Comparison of ENCODE assay signal across 9 mouse cellular contexts in the genomic region with DNA sequence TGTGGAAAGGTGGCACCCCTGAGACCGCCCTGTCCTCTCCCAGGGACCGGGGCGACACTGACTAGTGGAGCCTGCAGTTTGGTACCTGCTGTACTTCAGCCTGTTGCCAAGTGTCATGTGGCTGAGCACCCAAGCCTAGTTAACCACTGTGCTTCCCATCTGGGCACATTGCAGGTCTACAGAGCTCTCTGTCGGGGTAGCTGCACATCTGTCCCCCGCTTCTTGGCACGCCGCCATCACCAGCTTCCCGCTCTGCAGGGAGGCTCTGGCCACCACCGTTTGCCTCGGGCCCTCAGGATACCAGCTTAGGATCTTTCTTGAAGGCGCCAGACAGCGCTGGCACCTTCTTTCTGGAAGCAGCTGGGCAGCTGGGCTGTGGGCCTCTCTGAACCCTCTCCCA. TPM values are rescaled to one million over a fixed set of nuclear protein-coding genes. Genes with fewer than 3 reads are reported as not detected.
DNase-seq lines count a peak whose midpoint lies in the region; ATAC-seq and TF ChIP-seq lines count a peak whose summit lies in the region.
"Had no signal": no experiment of that assay in that cellular context is flagged by ENCODE, and none has a peak within 500 bp of the region (broad histone marks: within the 10 kb centered on the region; RNA-seq: fewer than 3 reads in every experiment).

No protein-coding gene starts in this region.

- peak; percentile 38 to 52 for DNase-seq in adrenal gland, postnatal 36 days
- no peak for DNase-seq in adrenal gland, adult 18-20 months (ENCODE audit: low spot score in 2 of 2)
- no peak for DNase-seq in layer of hippocampus, adult 2 months (ENCODE audit: low spot score in 2 of 2)
- DNase-seq in layer of hippocampus, adult 9-10 months (ENCODE audit: low spot score), result no peak
- DNase-seq in hindbrain, postnatal 0 days (ENCODE audit: low spot score), result peak; percentile 42
- no peak for DNase-seq in spleen, postnatal 14 days (ENCODE audit: low spot score in 2 of 2)
- DNase-seq in thymus, postnatal 14 days, result no peak
- DNase-seq: cerebellum, adult 18-20 months had no signal

- peak overlapping the region; percentile 18; the same call in 1 of the 2 replicates for H3K27ac ChIP-seq in layer of hippocampus, adult 2 months
- H3K27ac ChIP-seq in embryonic facial prominence, embryonic 12.5 days, result 0 out of 2 replicates have a peak overlapping the region, but pooled peaks have one; percentile 30
- H3K27ac ChIP-seq in hindbrain, postnatal 0 days, result peak overlapping the region; percentile 15; the same call in 1 of the 2 replicates

- peaks cover 31% of the 10 kb centered on the region for H3K36me3 ChIP-seq in embryonic facial prominence, embryonic 12.5 days
- H3K36me3 ChIP-seq in hindbrain, postnatal 0 days (ENCODE audit: insufficient read depth, low read length), result no peaks in the 10 kb centered on the region

- 0 out of 2 replicates have a peak, but pooled peaks have one; percentile 2 for TF ChIP-seq CTCF in layer of hippocampus, adult 2 months (conservative IDR thresholded peaks at IDR 0.05)
- TF ChIP-seq CTCF in hindbrain, postnatal 0 days (IDR thresholded peaks at IDR 0.05; ENCODE audit: low read depth), result no peak

- H3K9ac ChIP-seq in embryonic facial prominence, embryonic 12.5 days, result no peak overlapping the region
- H3K9ac ChIP-seq in hindbrain, postnatal 0 days (replicated peaks; ENCODE audit: low read length), result no peak overlapping the region

- 0 out of 2 replicates have a peak, but pooled peaks cover 6% of the 10 kb centered on the region for H3K27me3 ChIP-seq in embryonic facial prominence, embryonic 12.5 days
- H3K27me3 ChIP-seq in hindbrain, postnatal 0 days (ENCODE audit: insufficient read depth, low read length), result no peaks in the 10 kb centered on the region

- WGBS in embryonic facial prominence, embryonic 12.5 days, result 67% methylated on average over 12 of the region's 12 CpGs
- WGBS in hindbrain, postnatal 0 days, result 36% methylated on average over 12 of the region's 12 CpGs

- peak overlapping the region; percentile 24 for H3K4me2 ChIP-seq in embryonic facial prominence, embryonic 12.5 days (replicated peaks)
- H3K4me2 ChIP-seq in hindbrain, postnatal 0 days (ENCODE audit: low read depth, low read length), result 0 out of 2 replicates have a peak overlapping the region, but pooled peaks have one; percentile 6

- H3K4me3 ChIP-seq in layer of hippocampus, adult 2 months, result no peak overlapping the region
- H3K4me3 ChIP-seq in embryonic facial prominence, embryonic 12.5 days, result no peak overlapping the region
- no peak overlapping the region for H3K4me3 ChIP-seq in hindbrain, postnatal 0 days (ENCODE audit: low read length)

- H3K9me3 ChIP-seq in embryonic facial prominence, embryonic 12.5 days, result no peaks in the 10 kb centered on the region
- H3K9me3 ChIP-seq in hindbrain, postnatal 0 days (ENCODE audit: low read length), result no peaks in the 10 kb centered on the region

- peaks cover 55% of the 10 kb centered on the region for H3K4me1 ChIP-seq in embryonic facial prominence, embryonic 12.5 days
- peaks cover 42% of the 10 kb centered on the region; the same call in 1 of the 2 replicates for H3K4me1 ChIP-seq in hindbrain, postnatal 0 days (ENCODE audit: insufficient read depth, low read length)

- no peak for ATAC-seq in embryonic facial prominence, embryonic 12.5 days (ENCODE audit: insufficient number of reproducible peaks, insufficient read depth, low FRiP score, low TSS enrichment)
- ATAC-seq in hindbrain, postnatal 0 days, result no peak

RNA-seq across cellular contexts. Expression of a gene that starts 6.2 kb away (rescaled TPM):
- 10 to 100 TPM; 25.9 to 30.2 TPM for total RNA-seq in adrenal gland, postnatal 36 days (2021)
- total RNA-seq in adrenal gland, adult 18-20 months (2021), result 10 to 100 TPM; 23.9 to 24.1 TPM
- total RNA-seq in layer of hippocampus, adult 2 months (2021), result 100 to 1,000 TPM; 146 to 158 TPM
- 10.6 and 12.3 TPM in 2 replicates for polyA plus RNA-seq in embryonic facial prominence, embryonic 12.5 days (2016; fragmentation: Nextera tagmentation; extraction: Ambion mirVana)
- 37.5 and 48.3 TPM in 2 replicates for total RNA-seq in hindbrain, postnatal 0 days (2014; rRNA removed)
- 12.3 and 13.4 TPM in 2 replicates for polyA plus RNA-seq in hindbrain, postnatal 0 days (2015; fragmentation: Nextera tagmentation; extraction: Ambion mirVana)

RNA-seq across cellular contexts. Expression of a gene that starts 57.2 kb away (rescaled TPM):
- total RNA-seq in adrenal gland, postnatal 36 days (2021), result 1 to 10 TPM in 1 of 2 experiments, under 1 TPM in 1; 0.53 to 1.2 TPM
- 1 to 10 TPM in 1 of 2 experiments, under 1 TPM in 1; 0.70 to 1.6 TPM for total RNA-seq in adrenal gland, adult 18-20 months (2021)
- under 1 TPM; 0.31 to 0.91 TPM for total RNA-seq in layer of hippocampus, adult 2 months (2021)
- polyA plus RNA-seq in embryonic facial prominence, embryonic 12.5 days (2016; fragmentation: Nextera tagmentation; extraction: Ambion mirVana), result 0.70 and 1.7 TPM in 2 replicates
- total RNA-seq in hindbrain, postnatal 0 days (2014; rRNA removed), result 1.2 and 3.3 TPM in 2 replicates
- 1.6 and 2.0 TPM in 2 replicates for polyA plus RNA-seq in hindbrain, postnatal 0 days (2015; fragmentation: Nextera tagmentation; extraction: Ambion mirVana)

Comparison
In these comparisons a context has a peak if more than half of its experiments do, and no peak if none do; other contexts are left out.
1. DNase-seq: peak in adrenal gland, postnatal 36 days (2 of 2) and hindbrain, postnatal 0 days (single experiment); none in adrenal gland, adult 18-20 months (0 of 2), layer of hippocampus, adult 2 months (0 of 2), layer of hippocampus, adult 9-10 months (single experiment), spleen, postnatal 14 days (0 of 2) and thymus, postnatal 14 days (single experiment).
2. Peak in every context shown above with its lines, with median percentiles within 50 percentile points of each other: H3K27ac ChIP-seq.